8 mouse cellular contexts compared by ENCODE assay signal in genomic region chr4:109676218-109677215, GRCm38 (mm10). TPM values are rescaled to one million over a fixed set of nuclear protein-coding genes. Genes with fewer than 3 reads are reported as not detected.
DNase-seq lines count a peak whose midpoint lies in the region; ATAC-seq and TF ChIP-seq lines count a peak whose summit lies in the region.

Gene Faf1, plus strand, starts transcription at chr4:109676588.

- H3K9me3 ChIP-seq in heart, embryonic 10.5 days = no peaks in the 10 kb centered on the region
- H3K9me3 ChIP-seq in kidney, embryonic 16.5 days (ENCODE audit: low read length) = no peaks in the 10 kb centered on the region

- peak within 1 kb of the TSS; percentile 72 for H3K4me2 ChIP-seq in kidney, embryonic 16.5 days (replicated peaks; ENCODE audit: low read depth, low read length)
- H3K4me2 ChIP-seq in myocyte (ENCODE audit: low read depth) = peak within 1 kb of the TSS; percentile 80

- WGBS in heart, embryonic 10.5 days = under 1% methylated on average over 106 of the region's 107 CpGs
- WGBS in kidney, embryonic 16.5 days = under 1% methylated on average over 94 of the region's 107 CpGs
- under 1% methylated on average over 106 of the region's 107 CpGs for WGBS in liver, adult 2 months

- no peaks in the 10 kb centered on the region for H3K36me3 ChIP-seq in heart, embryonic 10.5 days
- H3K36me3 ChIP-seq in kidney, embryonic 16.5 days (ENCODE audit: insufficient read depth, low read length) = no peaks in the 10 kb centered on the region
- no peaks in the 10 kb centered on the region for H3K36me3 ChIP-seq in liver, adult 2 months (ENCODE audit: control insufficient read depth, insufficient read depth, low read length)
- H3K36me3 ChIP-seq in myocyte (ENCODE audit: control insufficient read depth, insufficient read depth) = no peaks in the 10 kb centered on the region
- no peaks in the 10 kb centered on the region for H3K36me3 ChIP-seq in splenic B cell, adult 2 months (ENCODE audit: control insufficient read depth, insufficient read depth, low read length, poor library complexity, severe bottlenecking)

- H3K4me1 ChIP-seq in heart, embryonic 10.5 days = 0 out of 2 replicates have a peak, but pooled peaks cover 7% of the 10 kb centered on the region
- peaks cover 8% of the 10 kb centered on the region; the same call in 1 of the 2 replicates for H3K4me1 ChIP-seq in kidney, embryonic 16.5 days (ENCODE audit: insufficient read depth, low read length)
- peaks cover 4% of the 10 kb centered on the region; the same call in 1 of the 2 replicates for H3K4me1 ChIP-seq in liver, adult 2 months (ENCODE audit: control insufficient read depth, insufficient read depth, low read length)

- peak; percentile 84 for TF ChIP-seq POLR2A in liver, adult 2 months (IDR thresholded peaks at IDR 0.05; ENCODE audit: extremely low read depth, insufficient read depth, low read length)
- peak; percentile 89 for TF ChIP-seq POLR2A in myocyte (IDR thresholded peaks at IDR 0.05; ENCODE audit: insufficient read length, low read depth)

- peak within 1 kb of the TSS; percentile 85 for H3K9ac ChIP-seq in kidney, embryonic 16.5 days (replicated peaks; ENCODE audit: low read length)
- peak within 1 kb of the TSS; percentile 82 for H3K9ac ChIP-seq in liver, adult 2 months (ENCODE audit: low read depth, low read length)

- H3K27me3 ChIP-seq in heart, embryonic 10.5 days (ENCODE audit: insufficient read depth, poor library complexity, severe bottlenecking) = no peaks in the 10 kb centered on the region
- H3K27me3 ChIP-seq in kidney, embryonic 16.5 days (ENCODE audit: insufficient read depth, low read length) = no peaks in the 10 kb centered on the region
- H3K27me3 ChIP-seq in liver, adult 2 months (ENCODE audit: control insufficient read depth, insufficient read depth, low read length) = no peaks in the 10 kb centered on the region
- no peaks in the 10 kb centered on the region for H3K27me3 ChIP-seq in myocyte (ENCODE audit: control insufficient read depth, insufficient read depth, insufficient read length)
- H3K27me3 ChIP-seq in splenic B cell, adult 2 months (ENCODE audit: control insufficient read depth, insufficient read depth, low read length, poor library complexity, severe bottlenecking) = no peaks in the 10 kb centered on the region

- ATAC-seq in erythroblast, adult 5-6 weeks (replicated peaks; ENCODE audit: low FRiP score, poor library complexity, severe bottlenecking) = peak; percentile 96
- peak; percentile 99 for ATAC-seq in kidney, embryonic 16.5 days (ENCODE audit: low FRiP score, low TSS enrichment)

- H3K4me3 ChIP-seq in heart, embryonic 10.5 days = peak within 1 kb of the TSS; percentile 94
- peak within 1 kb of the TSS; percentile 83 for H3K4me3 ChIP-seq in kidney, embryonic 16.5 days (ENCODE audit: low read length)
- H3K4me3 ChIP-seq in liver, adult 2 months (ENCODE audit: insufficient read depth, low read depth, low read length) = peak within 1 kb of the TSS; percentile 85
- peak within 1 kb of the TSS; percentile 65 for H3K4me3 ChIP-seq in myocyte

- peak within 1 kb of the TSS; percentile 79 for H3ac ChIP-seq in myocyte (ENCODE audit: control insufficient read depth, insufficient read length)

- H3K27ac ChIP-seq in heart, embryonic 10.5 days = peak within 1 kb of the TSS; percentile 97
- peak within 1 kb of the TSS; percentile 89 for H3K27ac ChIP-seq in kidney, embryonic 16.5 days (ENCODE audit: low read length)
- peak within 1 kb of the TSS; percentile 79 for H3K27ac ChIP-seq in liver, adult 2 months (replicated peaks; ENCODE audit: insufficient read depth, low read depth, low read length)

- H3K79me2 ChIP-seq in liver, adult 2 months (ENCODE audit: control insufficient read depth, insufficient read depth, low read length) = peaks cover 5% of the 10 kb centered on the region; the same call in 1 of the 2 replicates
- H3K79me2 ChIP-seq in myocyte (ENCODE audit: control insufficient read depth, insufficient read depth) = peaks cover 46% of the 10 kb centered on the region

- DNase-seq in B cell, adult 2 months = peak; percentile 96
- peak; percentile 99 for DNase-seq in brain, adult 2 months (ENCODE audit: low read depth, low spot score)
- DNase-seq in heart, embryonic 10.5 days (ENCODE audit: low spot score) = peak; percentile 99
- peak; percentile 91 for DNase-seq in liver, adult 2 months (ENCODE audit: extremely low read depth, low read depth, low spot score)
- DNase-seq in splenic B cell, adult 2 months (ENCODE audit: low read depth, low spot score) = peak; percentile 97

- TF ChIP-seq CTCF in liver, adult 2 months (IDR thresholded peaks at IDR 0.05; ENCODE audit: low read depth, low read length) = peak; percentile 50; the same call in 1 of the 2 replicates

TF ChIP-seq in myocyte, 11 proteins besides CTCF, POLR2A, EP300 and RAD21:
- TF ChIP-seq E2F4 (IDR thresholded peaks at IDR 0.05; ENCODE audit: insufficient read depth) (no peak), POLR2AphosphoS2 (IDR thresholded peaks at IDR 0.05; ENCODE audit: insufficient read length, low read depth) (peak; percentile 84), MAX (IDR thresholded peaks at IDR 0.05; ENCODE audit: low read depth) (no peak), MYOD1 (IDR thresholded peaks at IDR 0.05; ENCODE audit: control insufficient read depth in 1 of 3, insufficient read length in 2 of 3, low read depth in 2 of 3) (peak in 1 of 3 experiments; percentile 37), TCF12 (IDR thresholded peaks at IDR 0.05; ENCODE audit: insufficient read depth, poor library complexity, severe bottlenecking) (no peak), CEBPB (IDR thresholded peaks at IDR 0.05; ENCODE audit: insufficient read depth, poor library complexity, severe bottlenecking) (no peak), USF1 (IDR thresholded peaks at IDR 0.05; ENCODE audit: low read depth) (peak; percentile 95), MYOG (IDR thresholded peaks at IDR 0.05; ENCODE audit: control insufficient read depth in 1 of 3, insufficient read depth in 1 of 3, insufficient read length in 2 of 3, low read depth in 2 of 3) (peak in 2 of 3 experiments; percentile 32 to 55), TCF3 (IDR thresholded peaks at IDR 0.05; ENCODE audit: insufficient read length, low read depth) (no peak), REST (IDR thresholded peaks at IDR 0.05; ENCODE audit: insufficient read depth, insufficient read length) (no peak), SRF (IDR thresholded peaks at IDR 0.05; ENCODE audit: control insufficient read depth, insufficient read length, low read depth) (no peak)
TF ChIP-seq in myocyte: peak in this region for 4.

RNA-seq across cellular contexts. Expression of gene Faf1, which starts in this region (rescaled TPM):
- 9.2 and 24.8 TPM in 2 replicates for total RNA-seq in erythroblast, adult 5-6 weeks (2015; ENCODE audit: low replicate concordance)
- 21.9 and 27.2 TPM in 2 replicates for total RNA-seq in erythroblast, adult 5-6 weeks (2017; ENCODE audit: low replicate concordance)
- 24.7 and 27.0 TPM in 2 replicates for polyA plus RNA-seq in heart, embryonic 10.5 days (2016; fragmentation: Nextera tagmentation; extraction: Ambion mirVana)
- polyA plus RNA-seq in kidney, embryonic 16.5 days (2015; fragmentation: Nextera tagmentation; extraction: Ambion mirVana) = 17.8 and 18.8 TPM in 2 replicates
- 21.6 and 21.7 TPM in 2 replicates for total RNA-seq in liver, adult 2 months (2014; rRNA removed)
- 4.7 and 4.8 TPM in 2 replicates for polyA plus RNA-seq in liver, adult 2 months (2012; rRNA removed)
- polyA plus RNA-seq in myocyte (2012; fragmentation: generic; extraction: Trizol) = 30.1 TPM

Comparison
In these comparisons a context has a peak if more than half of its experiments do, and no peak if none do; other contexts are left out.
1. Peak in every context shown above with its lines: DNase-seq, ATAC-seq, H3K4me3 ChIP-seq and H3K27ac ChIP-seq.